Mouse (Mus musculus) thymus, postnatal 25 days (tissue): Measurements from ENCODE around the gene Gm6465.
"Not testable (repeated sequence)": the region's sequence is repeated elsewhere in the genome, so short reads cannot be mapped to it uniquely, and the experiment has no call there.

Source experiments
- DNase-seq: peaks from one replicate; pipeline ENCODE4 v3.0.0; 2022

The Gm6465 gene

GRCm38 (mm10) chr5:11845239-11845638, at the start of gene Gm6465:
Gene Gm6465, plus strand, starts transcription at chr5:11845539.
- not testable (repeated sequence) for DNase-seq

GRCm38 (mm10) chr5:11845824-11846223, 485 bp downstream of the Gm6465 start:
- not testable (repeated sequence) for DNase-seq

GRCm38 (mm10) chr5:11857909-11858308, 12.6 kb downstream of the Gm6465 start:
- DNase-seq: not testable (repeated sequence)
